Mouse (Mus musculus) embryonic facial prominence, embryonic 13.5 days (tissue): Measurements from ENCODE around the gene Olfr259. TPM values are rescaled to one million over a fixed set of nuclear protein-coding genes. Genes with fewer than 3 reads are reported as not detected.

Experiments
- ATAC-seq: fragments of 200-750 bp; cut with Nextera tagmentation; 2 replicates; pipeline ENCODE4 v1.8.0; 2017; ENCODE audit warnings: low read depth; ENCODE audit not compliant: insufficient number of reproducible peaks, insufficient read depth, low FRiP score, low TSS enrichment
- H3K27ac ChIP-seq: fragments of 300-500 bp; sonication (generic); 2 replicates; pipeline ENCODE4 v1.5.1; 2015; ENCODE audit warnings: moderate library complexity, mild to moderate bottlenecking, inconsistent platforms
- H3K27me3 ChIP-seq: fragments of 300-500 bp; sonication (generic); 2 replicates; pipeline ENCODE4 v1.6.1; 2015; ENCODE audit warnings: mild to moderate bottlenecking, inconsistent platforms
- H3K36me3 ChIP-seq: fragments of 300-500 bp; sonication (generic); 2 replicates; pipeline ENCODE4 v1.6.1; 2015; ENCODE audit warnings: mild to moderate bottlenecking, inconsistent platforms
- H3K4me1 ChIP-seq: fragments of 300-500 bp; sonication (generic); 2 replicates; pipeline ENCODE4 v1.6.1; 2015; ENCODE audit warnings: inconsistent platforms
- H3K4me2 ChIP-seq: fragments of 300-500 bp; sonication (generic); 2 replicates; pipeline ENCODE4 v1.6.1; 2015; ENCODE audit warnings: moderate library complexity, mild to moderate bottlenecking, inconsistent platforms
- H3K4me3 ChIP-seq: fragments of 300-500 bp; sonication (generic); 2 replicates; pipeline ENCODE4 v1.5.1; 2015; ENCODE audit warnings: mild to moderate bottlenecking, inconsistent platforms
- H3K9ac ChIP-seq: fragments of 300-500 bp; sonication (generic); 2 replicates; pipeline ENCODE4 v1.6.1; 2015; ENCODE audit warnings: mild to moderate bottlenecking, inconsistent platforms
- H3K9me3 ChIP-seq: fragments of 300-500 bp; sonication (generic); 2 replicates; pipeline ENCODE4 v1.6.1; 2016; ENCODE audit warnings: inconsistent platforms
- WGBS: fragments of 180-500 bp; shearing (Covaris S2); methylation state at CpG from one replicate; pipeline ENCODE4 v1.1.7; 2015; ENCODE audit warnings: mixed read lengths; 5-methylcytosine and 5-hydroxymethylcytosine counted together
- polyA plus RNA-seq: library from polyadenylated mRNA; unstranded; fragments of >200 nt; fragmentation: Nextera tagmentation; extraction: Ambion mirVana; gene quantifications from 2 replicates; pipeline ENCODE4 v1.2.1, GENCODE M21; 2015

The Olfr259 gene
- polyA plus RNA-seq = not detected in 2 replicates

DNA sequence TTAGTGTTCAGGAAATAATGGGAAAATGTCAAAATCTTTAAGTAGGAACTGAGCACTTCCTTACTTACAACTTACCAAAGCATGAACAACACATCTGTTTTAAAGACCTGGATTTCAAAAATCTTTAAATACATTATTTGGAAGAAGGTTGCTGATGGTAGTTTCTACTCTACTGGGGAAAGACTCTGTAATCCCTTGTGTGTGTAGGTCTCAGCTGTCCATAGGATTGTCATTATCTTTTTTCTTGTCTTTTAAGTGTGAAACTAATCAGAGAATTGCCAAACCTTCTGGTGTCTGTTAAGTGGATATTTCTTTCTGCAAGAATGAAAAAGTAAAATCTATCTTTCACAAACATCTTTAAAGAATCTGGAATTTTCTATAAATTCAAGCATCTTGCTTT, at the start of gene Olfr259:
Gene Olfr259, minus strand, starts transcription at position 101 of the 400 bp plus-strand sequence.
- no peak for ATAC-seq
- no peaks in the 10 kb centered on the region for H3K4me1 ChIP-seq
- H3K36me3 ChIP-seq = no peaks in the 10 kb centered on the region
- no peak within 1 kb of the TSS for H3K27ac ChIP-seq
- H3K4me2 ChIP-seq = no peak within 1 kb of the TSS
- H3K9ac ChIP-seq = no peak within 1 kb of the TSS
- no peaks in the 10 kb centered on the region for H3K27me3 ChIP-seq
- H3K4me3 ChIP-seq = no peak within 1 kb of the TSS
- no peaks in the 10 kb centered on the region for H3K9me3 ChIP-seq

DNA sequence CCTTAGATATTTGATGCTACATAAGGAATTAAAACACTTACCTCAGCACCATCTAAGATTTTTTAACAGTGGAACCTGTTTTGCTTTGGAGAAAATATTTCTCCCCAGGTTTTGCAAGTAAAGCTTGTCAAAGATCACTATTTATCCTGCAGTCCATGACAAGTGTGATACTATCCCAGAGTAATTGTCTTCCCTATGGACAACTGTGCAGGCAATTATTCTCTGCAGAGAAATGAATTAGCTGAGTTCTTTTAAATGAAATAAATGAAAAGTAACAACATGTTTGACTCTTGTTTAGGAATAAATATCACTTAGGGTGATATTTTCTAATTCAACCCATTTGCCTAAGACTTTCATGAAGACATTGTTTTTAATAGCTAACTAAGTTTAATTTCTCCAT, 38.2 kb upstream of the Olfr259 start, which contains the start of gene Olfr1111:
Gene Olfr1111, minus strand, starts transcription at position 101 of the 400 bp plus-strand sequence.
- no peak for ATAC-seq
- Histone ChIP-seq H3K9me3 (no peaks in the 10 kb centered on the region), H3K9ac (no peak within 1 kb of the TSS), H3K27me3 (no peaks in the 10 kb centered on the region), H3K4me1 (no peaks in the 10 kb centered on the region), H3K4me3 (no peak within 1 kb of the TSS), H3K36me3 (no peaks in the 10 kb centered on the region), H3K27ac (no peak within 1 kb of the TSS), H3K4me2 (no peak within 1 kb of the TSS)

GRCm38 (mm10) chr2:87140200-87140599, 25.8 kb upstream of the Olfr259 start, which contains the start of gene Olfr1110:
Olfr1110 (minus strand) TSS chr2:87140300.
- Histone ChIP-seq H3K27ac (no peak within 1 kb of the TSS), H3K27me3 (no peaks in the 10 kb centered on the region), H3K4me2 (no peak within 1 kb of the TSS), H3K9me3 (no peaks in the 10 kb centered on the region), H3K4me3 (no peak within 1 kb of the TSS), H3K4me1 (no peaks in the 10 kb centered on the region), H3K36me3 (no peaks in the 10 kb centered on the region), H3K9ac (no peak within 1 kb of the TSS)
- WGBS = 78% methylated on average over 1 of the region's 1 CpGs
- no peak for ATAC-seq

- Histone ChIP-seq H3K27me3 (no peaks in the 10 kb centered on the region), H3K9ac (no peak within 1 kb of the TSS), H3K4me1 (no peaks in the 10 kb centered on the region), H3K27ac (no peak within 1 kb of the TSS), H3K36me3 (no peaks in the 10 kb centered on the region), H3K4me3 (no peak within 1 kb of the TSS), H3K4me2 (no peak within 1 kb of the TSS), H3K9me3 (no peaks in the 10 kb centered on the region)
- 71% methylated on average over 1 of the region's 1 CpGs for WGBS
- no peak for ATAC-seq
Observed at GRCm38 (mm10) chr2:87095908-87096307, 18.5 kb downstream of the Olfr259 start, which contains the start of gene Olfr1109. Olfr1109 (minus strand) TSS chr2:87096008.

GRCm38 (mm10) chr2:87075717-87076116, 38.6 kb downstream of the Olfr259 start, which contains the start of gene Olfr1107:
Olfr1107 (minus strand) TSS chr2:87075817.
- no peak within 1 kb of the TSS for H3K4me2 ChIP-seq
- no peaks in the 10 kb centered on the region for H3K9me3 ChIP-seq
- no peak within 1 kb of the TSS for H3K9ac ChIP-seq
- H3K27ac ChIP-seq = no peak within 1 kb of the TSS
- no peak within 1 kb of the TSS for H3K4me3 ChIP-seq
- H3K27me3 ChIP-seq = no peaks in the 10 kb centered on the region
- H3K4me1 ChIP-seq = no peaks in the 10 kb centered on the region
- 93% methylated on average over 1 of the region's 1 CpGs for WGBS
- no peak for ATAC-seq
- H3K36me3 ChIP-seq = no peaks in the 10 kb centered on the region

Other genes with a start within 250 kb of the Olfr259 start
- not detected in 2 replicates for gene Gm13723, start 239.8 kb downstream of the Olfr259 start, polyA plus RNA-seq
- not detected in 2 replicates for gene Olfr1097, start 222.4 kb downstream of the Olfr259 start, polyA plus RNA-seq
- gene Olfr1098, start 190.0 kb downstream of the Olfr259 start, polyA plus RNA-seq = not detected in 2 replicates
- not detected in 2 replicates for gene Olfr1099, start 153.9 kb downstream of the Olfr259 start, polyA plus RNA-seq
- gene Olfr1100, start 134.6 kb downstream of the Olfr259 start, polyA plus RNA-seq = not detected in 2 replicates
- not detected in 2 replicates for gene Olfr1101, start 123.3 kb downstream of the Olfr259 start, polyA plus RNA-seq
- not detected in 2 replicates for gene Olfr1102, start 116.2 kb downstream of the Olfr259 start, polyA plus RNA-seq
- gene Olfr1104, start 87.5 kb downstream of the Olfr259 start, polyA plus RNA-seq = not detected in 2 replicates
- gene Olfr1105, start 78.0 kb downstream of the Olfr259 start, polyA plus RNA-seq = not detected in 2 replicates
- not detected in 2 replicates for gene Olfr1106, start 62.3 kb downstream of the Olfr259 start, polyA plus RNA-seq
- not detected in 2 replicates for gene Olfr1107, start 38.8 kb downstream of the Olfr259 start, polyA plus RNA-seq
- gene Olfr1109, start 18.6 kb downstream of the Olfr259 start, polyA plus RNA-seq = not detected in 2 replicates
- gene Olfr1110, start 25.7 kb upstream of the Olfr259 start, polyA plus RNA-seq = 0.08 TPM in 1 of 2 replicates, not detected in the other
- gene Olfr1111, start 38.1 kb upstream of the Olfr259 start, polyA plus RNA-seq = not detected in 2 replicates
- not detected in 2 replicates for gene Olfr1112, start 73.2 kb upstream of the Olfr259 start, polyA plus RNA-seq
- not detected in 2 replicates for gene Olfr1113, start 94.4 kb upstream of the Olfr259 start, polyA plus RNA-seq
- gene Olfr1115, start 133.4 kb upstream of the Olfr259 start, polyA plus RNA-seq = not detected in 2 replicates
- not detected in 2 replicates for gene Olfr1116, start 153.0 kb upstream of the Olfr259 start, polyA plus RNA-seq
- not detected in 2 replicates for gene Olfr1118, start 193.0 kb upstream of the Olfr259 start, polyA plus RNA-seq
- gene Olfr1120, start 240.2 kb upstream of the Olfr259 start, polyA plus RNA-seq = not detected in 2 replicates